In genomic region chr6:12006001-12006400, GRCm38 (mm10) we compare ENCODE assay signal across 14 mouse cellular contexts.
"Had no signal": no experiment of that assay in that cellular context is flagged by ENCODE, and none has a peak within 500 bp of the region (broad histone marks: within the 10 kb centered on the region; RNA-seq: fewer than 3 reads in every experiment).

No protein-coding gene starts in this region.

- H3K27me3 ChIP-seq: midbrain, embryonic 13.5 days; midbrain, embryonic 15.5 days; neural tube, embryonic 12.5 days; stomach, embryonic 15.5 days had no signal

- H3K4me2 ChIP-seq: lung, embryonic 14.5 days; midbrain, embryonic 11.5 days; midbrain, embryonic 13.5 days; midbrain, embryonic 15.5 days; neural tube, embryonic 12.5 days; stomach, embryonic 15.5 days had no signal

- DNase-seq: lung, adult 18-20 months; lung, embryonic 14.5 days; lung, postnatal 10 days; right cerebral cortex, postnatal 14 days; thymus, adult 2 months; thymus, postnatal 25 days; thymus, postnatal 4 days had no signal

- H3K4me3 ChIP-seq: midbrain, embryonic 13.5 days; midbrain, embryonic 15.5 days; neural tube, embryonic 12.5 days; stomach, embryonic 15.5 days had no signal

- H3K27ac ChIP-seq: macrophage; midbrain, embryonic 13.5 days; midbrain, embryonic 15.5 days; neural tube, embryonic 12.5 days; stomach, embryonic 15.5 days; stomach, postnatal 0 days had no signal

- H3K4me1 ChIP-seq: midbrain, embryonic 13.5 days; midbrain, embryonic 15.5 days; neural tube, embryonic 12.5 days; stomach, embryonic 15.5 days had no signal

- H3K36me3 ChIP-seq: stomach, embryonic 15.5 days had no signal

- H3K9ac ChIP-seq: lung, embryonic 14.5 days; midbrain, embryonic 13.5 days; midbrain, embryonic 15.5 days; neural tube, embryonic 12.5 days; stomach, embryonic 15.5 days had no signal

- ATAC-seq: midbrain, embryonic 13.5 days; midbrain, embryonic 15.5 days had no signal

- H3K9me3 ChIP-seq: midbrain, embryonic 13.5 days; midbrain, embryonic 15.5 days; neural tube, embryonic 12.5 days; stomach, embryonic 15.5 days had no signal
